Mouse (Mus musculus): Measurements from ENCODE around the gene Col4a3bp.
"Not testable (repeated sequence)": the region's sequence is repeated elsewhere in the genome, so short reads cannot be mapped to it uniquely, and the experiment has no call there.

Gene Col4a3bp

GRCm38 (mm10) chr13:96645822-96646221 is 103.4 kb downstream of the Col4a3bp start:
- in situ Hi-C loops (cut with MboI) = no loop called here

GRCm38 (mm10) chr13:96653041-96653440 is 110.6 kb downstream of the Col4a3bp start:
- in situ Hi-C loops (cut with MboI) = no loop called here

GRCm38 (mm10) chr13:96656673-96657072 is 114.3 kb downstream of the Col4a3bp start:
- in situ Hi-C loops (cut with MboI) = no loop called here

GRCm38 (mm10) chr13:96658936-96659335 is 116.5 kb downstream of the Col4a3bp start:
- in situ Hi-C loops (cut with MboI) = no loop called here

GRCm38 (mm10) chr13:96660095-96660860 is 117.9 kb downstream of the Col4a3bp start:
- in situ Hi-C loops (cut with MboI) = no loop called here

- in situ Hi-C loops (cut with MboI) = not testable (repeated sequence)
Measured at GRCm38 (mm10) chr13:96663120-96663519, 120.7 kb downstream of the Col4a3bp start.

GRCm38 (mm10) chr13:96664419-96664974 is 122.1 kb downstream of the Col4a3bp start:
- in situ Hi-C loops (cut with MboI) = no loop called here

- in situ Hi-C loops (cut with MboI) = no loop called here
Measured at GRCm38 (mm10) chr13:96670019-96670405, 127.6 kb downstream of the Col4a3bp start.

GRCm38 (mm10) chr13:96670406-96671077 is 128.1 kb downstream of the Col4a3bp start, which contains the start of gene Hmgcr:
Gene Hmgcr (minus strand): TSS chr13:96670936.
- in situ Hi-C loops (cut with MboI) = no loop called here

- in situ Hi-C loops (cut with MboI) = no loop called here
Measured at GRCm38 (mm10) chr13:96671078-96671905, 128.9 kb downstream of the Col4a3bp start.

- in situ Hi-C loops (cut with MboI) = no loop called here
Measured at GRCm38 (mm10) chr13:96671906-96672234, 129.5 kb downstream of the Col4a3bp start.

- in situ Hi-C loops (cut with MboI) = no loop called here
Measured at GRCm38 (mm10) chr13:96672276-96672675, 129.9 kb downstream of the Col4a3bp start.

- in situ Hi-C loops (cut with MboI) = no loop called here
Measured at GRCm38 (mm10) chr13:96673817-96674216, 131.4 kb downstream of the Col4a3bp start.

- in situ Hi-C loops (cut with MboI) = no loop called here
Measured at GRCm38 (mm10) chr13:96675756-96676155, 133.3 kb downstream of the Col4a3bp start.

- in situ Hi-C loops (cut with MboI) = no loop called here
Measured at GRCm38 (mm10) chr13:96677071-96677470, 134.7 kb downstream of the Col4a3bp start.

- in situ Hi-C loops (cut with MboI) = no loop called here
Measured at GRCm38 (mm10) chr13:96678616-96679015, 136.2 kb downstream of the Col4a3bp start.

- in situ Hi-C loops (cut with MboI) = no loop called here
Measured at GRCm38 (mm10) chr13:96680163-96681087, 138.0 kb downstream of the Col4a3bp start.

GRCm38 (mm10) chr13:96681088-96681620 is 138.7 kb downstream of the Col4a3bp start:
- in situ Hi-C loops (cut with MboI) = no loop called here

- in situ Hi-C loops (cut with MboI) = no loop called here
Measured at GRCm38 (mm10) chr13:96684779-96685178, 142.4 kb downstream of the Col4a3bp start.

- in situ Hi-C loops (cut with MboI) = no loop called here
Measured at GRCm38 (mm10) chr13:96687261-96687660, 144.8 kb downstream of the Col4a3bp start.

Measured in mature B cell (primary cell).